Mouse (Mus musculus): ENCODE measurements around the gene Kifc1. TPM values are rescaled to one million over a fixed set of nuclear protein-coding genes. Genes with fewer than 3 reads are reported as not detected.

The Kifc1 gene
- polyA plus RNA-seq, 1 experiment from 2014 or later, result 1.6 TPM

DNA sequence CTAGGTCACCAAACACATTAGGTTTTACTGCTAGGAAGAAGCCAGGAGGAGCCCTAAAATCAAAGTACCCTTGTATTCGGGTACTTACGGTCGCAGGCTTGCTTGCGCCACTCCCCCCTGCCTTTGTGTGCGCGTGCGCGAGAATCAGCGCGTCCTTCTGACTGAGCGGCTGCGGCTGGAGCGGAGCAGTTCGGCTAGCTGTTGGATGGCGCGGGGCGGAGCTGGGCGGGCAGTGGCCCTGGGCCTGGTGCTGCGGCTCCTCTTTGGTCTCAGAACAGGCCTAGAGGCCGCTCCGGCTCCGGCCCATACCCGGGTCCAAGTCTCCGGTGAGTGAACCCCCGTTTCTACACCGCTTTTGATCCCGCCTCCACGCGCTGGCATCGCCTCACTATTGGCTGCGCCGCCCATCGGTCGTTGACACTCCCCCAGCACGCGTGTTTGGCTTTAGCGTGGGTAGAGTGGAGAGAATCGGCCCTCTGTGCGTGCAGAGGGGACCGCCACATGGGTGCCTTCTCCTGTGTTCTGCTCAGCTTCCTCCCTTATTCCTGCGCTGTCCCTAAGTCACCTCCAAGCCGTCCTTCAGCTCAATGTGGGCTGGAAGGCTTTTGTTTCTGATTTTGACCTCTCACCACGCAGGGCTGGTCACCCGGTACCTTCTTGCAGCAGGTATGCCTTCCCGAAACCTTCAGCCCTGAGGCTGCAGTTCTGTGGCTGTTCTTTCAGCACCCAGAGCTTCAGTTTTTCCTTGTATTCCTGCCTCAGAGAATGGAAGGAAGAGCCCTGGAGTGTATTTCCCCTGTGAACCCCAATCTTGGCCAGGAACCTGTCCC, 47.3 kb downstream of the Kifc1 start, which contains the start of gene Cd320:
Gene Cd320, plus strand, starts transcription at position 126 of the 830 bp plus-strand sequence.
- Histone ChIP-seq H3K27ac (ENCODE audit: low read depth, low read length) (no peak within 1 kb of the TSS), H3K4me1 (ENCODE audit: control insufficient read depth, insufficient read depth, low read length) (peaks cover 13% of the 10 kb centered on the region), H3K4me2 (ENCODE audit: low read depth, low read length) (peak within 1 kb of the TSS; percentile 87), H3K9me3 (ENCODE audit: control insufficient read depth, low read length) (no peaks in the 10 kb centered on the region), H3K27me3 (ENCODE audit: control insufficient read depth, insufficient read depth, low read length) (no peaks in the 10 kb centered on the region), H3K4me3 (ENCODE audit: low read depth, low read length) (peak within 1 kb of the TSS; percentile 61), H3K9ac (replicated peaks; ENCODE audit: low read depth, low read length) (peak within 1 kb of the TSS; percentile 61), H3K36me3 (ENCODE audit: control insufficient read depth, insufficient read depth, low read length) (peaks cover 18% of the 10 kb centered on the region; the same call in 1 of the 2 replicates)
- peak; percentile 97 for ATAC-seq (ENCODE audit: low read depth)
- WGBS, result under 1% methylated on average over 45 of the region's 45 CpGs

GRCm38 (mm10) chr17:33829561-33829960, 60.9 kb downstream of the Kifc1 start:
- Histone ChIP-seq H3K4me1 (ENCODE audit: control insufficient read depth, insufficient read depth, low read length) (peaks cover 8% of the 10 kb centered on the region), H3K9ac (replicated peaks; ENCODE audit: low read depth, low read length) (no peak overlapping the region), H3K36me3 (ENCODE audit: control insufficient read depth, insufficient read depth, low read length) (peaks cover 26% of the 10 kb centered on the region), H3K4me2 (ENCODE audit: low read depth, low read length) (no peak overlapping the region), H3K27ac (ENCODE audit: low read depth, low read length) (no peak overlapping the region), H3K4me3 (ENCODE audit: low read depth, low read length) (no peak overlapping the region), H3K9me3 (ENCODE audit: control insufficient read depth, low read length) (no peaks in the 10 kb centered on the region), H3K27me3 (ENCODE audit: control insufficient read depth, insufficient read depth, low read length) (no peaks in the 10 kb centered on the region)
- ATAC-seq (ENCODE audit: low read depth), result no peak
- WGBS, result 89% methylated on average over 10 of the region's 10 CpGs

GRCm38 (mm10) chr17:33828892-33829291, 61.6 kb downstream of the Kifc1 start:
- H3K9ac ChIP-seq (replicated peaks; ENCODE audit: low read depth, low read length), result no peak overlapping the region
- no peaks in the 10 kb centered on the region for H3K27me3 ChIP-seq (ENCODE audit: control insufficient read depth, insufficient read depth, low read length)
- H3K4me2 ChIP-seq (ENCODE audit: low read depth, low read length), result no peak overlapping the region
- WGBS, result 61% methylated on average over 2 of the region's 2 CpGs
- peaks cover 8% of the 10 kb centered on the region for H3K4me1 ChIP-seq (ENCODE audit: control insufficient read depth, insufficient read depth, low read length)
- peaks cover 21% of the 10 kb centered on the region for H3K36me3 ChIP-seq (ENCODE audit: control insufficient read depth, insufficient read depth, low read length)
- H3K27ac ChIP-seq (ENCODE audit: low read depth, low read length), result no peak overlapping the region
- no peak for ATAC-seq (ENCODE audit: low read depth)
- H3K4me3 ChIP-seq (ENCODE audit: low read depth, low read length), result no peak overlapping the region
- no peaks in the 10 kb centered on the region for H3K9me3 ChIP-seq (ENCODE audit: control insufficient read depth, low read length)

DNA sequence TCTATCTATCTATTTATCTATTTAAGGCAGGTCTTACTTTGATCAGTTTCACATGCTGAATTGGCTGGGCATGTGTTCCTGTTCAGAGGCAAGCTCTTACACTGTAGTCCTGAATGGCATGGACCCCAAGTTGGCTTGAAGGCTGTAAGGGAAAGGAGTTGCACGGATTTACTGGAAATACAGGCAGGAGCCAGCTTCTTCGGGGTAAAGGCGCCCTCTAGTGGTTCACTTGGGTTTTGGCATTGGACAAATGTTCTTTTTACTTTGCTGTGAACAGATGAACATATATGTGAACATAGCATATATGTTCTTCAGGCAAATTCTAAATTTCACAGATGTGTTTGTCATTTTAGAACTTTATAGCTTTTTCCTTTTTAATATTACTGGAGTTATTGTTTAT, 63.6 kb downstream of the Kifc1 start:
- H3K9me3 ChIP-seq (ENCODE audit: control insufficient read depth, low read length), result no peaks in the 10 kb centered on the region
- H3K36me3 ChIP-seq (ENCODE audit: control insufficient read depth, insufficient read depth, low read length), result peaks cover 24% of the 10 kb centered on the region
- H3K27me3 ChIP-seq (ENCODE audit: control insufficient read depth, insufficient read depth, low read length), result no peaks in the 10 kb centered on the region
- H3K4me3 ChIP-seq (ENCODE audit: low read depth, low read length), result no peak overlapping the region
- WGBS, result 0% methylated on average over 3 of the region's 3 CpGs
- no peak overlapping the region for H3K27ac ChIP-seq (ENCODE audit: low read depth, low read length)
- no peak overlapping the region for H3K4me2 ChIP-seq (ENCODE audit: low read depth, low read length)
- peaks cover 16% of the 10 kb centered on the region for H3K4me1 ChIP-seq (ENCODE audit: control insufficient read depth, insufficient read depth, low read length)
- no peak for ATAC-seq (ENCODE audit: low read depth)
- no peak overlapping the region for H3K9ac ChIP-seq (replicated peaks; ENCODE audit: low read depth, low read length)

Small RNAs within 50 kb of the gene (microRNA-seq; reads per million reads assigned to microRNA genes)
- gene Gm27740, result not detected

Other genes starting within 250 kb of the Kifc1 start
- 172 and 220 TPM in 2 replicates for gene Hnrnpm, start 203.8 kb downstream of the Kifc1 start, polyA plus RNA-seq (2014; fragmentation: Nextera tagmentation; extraction: Ambion mirVana)
- gene March2, start 172.0 kb downstream of the Kifc1 start, polyA plus RNA-seq (2014; fragmentation: Nextera tagmentation; extraction: Ambion mirVana), result 69.1 and 73.5 TPM in 2 replicates
- gene Rab11b, start 130.1 kb downstream of the Kifc1 start, polyA plus RNA-seq (2014; fragmentation: Nextera tagmentation; extraction: Ambion mirVana), result 449 and 532 TPM in 2 replicates
- 9.7 and 20.6 TPM in 2 replicates for gene Angptl4, start 108.8 kb downstream of the Kifc1 start, polyA plus RNA-seq (2014; fragmentation: Nextera tagmentation; extraction: Ambion mirVana)
- gene Kank3, start 80.1 kb downstream of the Kifc1 start, polyA plus RNA-seq (2014; fragmentation: Nextera tagmentation; extraction: Ambion mirVana), result 40.1 and 42.1 TPM in 2 replicates
- 550 and 584 TPM in 2 replicates for gene Rps28, start 66.1 kb downstream of the Kifc1 start, polyA plus RNA-seq (2014; fragmentation: Nextera tagmentation; extraction: Ambion mirVana)
- gene Ndufa7, start 66.1 kb downstream of the Kifc1 start, polyA plus RNA-seq (2014; fragmentation: Nextera tagmentation; extraction: Ambion mirVana), result 529 and 591 TPM in 2 replicates
- gene Cd320, start 47.6 kb downstream of the Kifc1 start, polyA plus RNA-seq (2014; fragmentation: Nextera tagmentation; extraction: Ambion mirVana), result 52.1 and 54.1 TPM in 2 replicates
- not detected in 2 replicates for gene Gm7029, start 16.8 kb downstream of the Kifc1 start, polyA plus RNA-seq (2014; fragmentation: Nextera tagmentation; extraction: Ambion mirVana)
- 0.70 and 0.79 TPM in 2 replicates for gene Platr17, start 14.5 kb upstream of the Kifc1 start, polyA plus RNA-seq (2014; fragmentation: Nextera tagmentation; extraction: Ambion mirVana)
- 46.0 and 54.1 TPM in 2 replicates for gene Daxx, start 18.8 kb upstream of the Kifc1 start, polyA plus RNA-seq (2014; fragmentation: Nextera tagmentation; extraction: Ambion mirVana)
- gene Tapbp, start 25.2 kb upstream of the Kifc1 start, polyA plus RNA-seq (2014; fragmentation: Nextera tagmentation; extraction: Ambion mirVana), result 35.7 and 36.2 TPM in 2 replicates
- 6.5 and 8.9 TPM in 2 replicates for gene Zbtb22, start 25.2 kb upstream of the Kifc1 start, polyA plus RNA-seq (2014; fragmentation: Nextera tagmentation; extraction: Ambion mirVana)
- gene Rgl2, start 38.9 kb upstream of the Kifc1 start, polyA plus RNA-seq (2014; fragmentation: Nextera tagmentation; extraction: Ambion mirVana), result 48.8 and 51.3 TPM in 2 replicates
- 168 TPM in 2 replicates for gene Pfdn6, start 49.7 kb upstream of the Kifc1 start, polyA plus RNA-seq (2014; fragmentation: Nextera tagmentation; extraction: Ambion mirVana)
- 18.9 TPM in 2 replicates for gene Wdr46, start 50.0 kb upstream of the Kifc1 start, polyA plus RNA-seq (2014; fragmentation: Nextera tagmentation; extraction: Ambion mirVana)
- 6.2 and 8.9 TPM in 2 replicates for gene B3galt4, start 60.8 kb upstream of the Kifc1 start, polyA plus RNA-seq (2014; fragmentation: Nextera tagmentation; extraction: Ambion mirVana)
- 57.9 and 59.9 TPM in 2 replicates for gene Vps52, start 65.2 kb upstream of the Kifc1 start, polyA plus RNA-seq (2014; fragmentation: Nextera tagmentation; extraction: Ambion mirVana)
- 825 and 874 TPM in 2 replicates for gene Rps18, start 65.3 kb upstream of the Kifc1 start, polyA plus RNA-seq (2014; fragmentation: Nextera tagmentation; extraction: Ambion mirVana)
- 8.6 and 10.9 TPM in 2 replicates for gene H2-K1, start 109.7 kb upstream of the Kifc1 start, polyA plus RNA-seq (2014; fragmentation: Nextera tagmentation; extraction: Ambion mirVana)
- 5.6 and 7.3 TPM in 2 replicates for gene Ring1, start 134.0 kb upstream of the Kifc1 start, polyA plus RNA-seq (2014; fragmentation: Nextera tagmentation; extraction: Ambion mirVana)
- gene H2-Ke6, start 137.4 kb upstream of the Kifc1 start, polyA plus RNA-seq (2014; fragmentation: Nextera tagmentation; extraction: Ambion mirVana), result 70.1 and 72.1 TPM in 2 replicates
- 77.9 and 90.8 TPM in 2 replicates for gene Slc39a7, start 141.0 kb upstream of the Kifc1 start, polyA plus RNA-seq (2014; fragmentation: Nextera tagmentation; extraction: Ambion mirVana)
- gene Rxrb, start 141.2 kb upstream of the Kifc1 start, polyA plus RNA-seq (2014; fragmentation: Nextera tagmentation; extraction: Ambion mirVana), result 29.1 and 30.8 TPM in 2 replicates
- gene Col11a2, start 148.8 kb upstream of the Kifc1 start, polyA plus RNA-seq (2014; fragmentation: Nextera tagmentation; extraction: Ambion mirVana), result 3.6 and 4.5 TPM in 2 replicates
- gene H2-Oa, start 201.7 kb upstream of the Kifc1 start, polyA plus RNA-seq (2014; fragmentation: Nextera tagmentation; extraction: Ambion mirVana), result not detected in 2 replicates
- 19.1 and 20.7 TPM in 2 replicates for gene H2-DMa, start 228.9 kb upstream of the Kifc1 start, polyA plus RNA-seq (2014; fragmentation: Nextera tagmentation; extraction: Ambion mirVana)
- 109 and 160 TPM in 2 replicates for gene Brd2, start 232.0 kb upstream of the Kifc1 start, polyA plus RNA-seq (2014; fragmentation: Nextera tagmentation; extraction: Ambion mirVana)